Mouse (Mus musculus): ENCODE measurements around the gene Has3. TPM values are rescaled to one million over a fixed set of nuclear protein-coding genes. Genes with fewer than 3 reads are reported as not detected.
A peak's percentile ranks its signal among the peaks of the same experiment; 100 is the strongest.

Has3 gene
- total and polyA plus RNA-seq, 2 experiments from 2014 or later, result 0.11 to 4.6 TPM

GRCm38 (mm10) chr8:106887336-106888189 is 17.5 kb downstream of the Has3 start:
- DNase-seq (ENCODE audit: low spot score), result peak; percentile 89
- H3K27ac ChIP-seq (ENCODE audit: low read depth), result no peak overlapping the region
- 43% methylated on average over 5 of the region's 5 CpGs for WGBS
- no peaks in the 10 kb centered on the region for H3K9me3 ChIP-seq (replicated peaks; ENCODE audit: control insufficient read depth, low read length)
- no peak overlapping the region for H3K9ac ChIP-seq (replicated peaks; ENCODE audit: low read depth, low read length)
- H3K4me3 ChIP-seq (ENCODE audit: low read depth, low read length), result no peak overlapping the region
- H3K4me2 ChIP-seq (ENCODE audit: low read depth, low read length), result no peak overlapping the region
- peaks cover 26% of the 10 kb centered on the region for H3K36me3 ChIP-seq (replicated peaks; ENCODE audit: control insufficient read depth, insufficient read depth, low read length)
- TF ChIP-seq EP300 (IDR thresholded peaks at IDR 0.05; ENCODE audit: low read depth), result no peak
- peak; percentile 91 for TF ChIP-seq CTCF (IDR thresholded peaks at IDR 0.05; ENCODE audit: low read depth)
- ATAC-seq (ENCODE audit: insufficient read depth, low read depth), result peak; percentile 75
- peaks cover 8% of the 10 kb centered on the region; the same call in 1 of the 2 replicates for H3K4me1 ChIP-seq (ENCODE audit: control insufficient read depth, insufficient read depth)
- H3K27me3 ChIP-seq (ENCODE audit: control insufficient read depth, insufficient read depth, low read length), result no peaks in the 10 kb centered on the region

GRCm38 (mm10) chr8:106888803-106889202 is 18.8 kb downstream of the Has3 start:
- ATAC-seq (ENCODE audit: insufficient read depth, low read depth) (no peak), DNase-seq (ENCODE audit: low spot score) (no peak)
- Histone ChIP-seq H3K4me1 (ENCODE audit: control insufficient read depth, insufficient read depth) (peaks cover 8% of the 10 kb centered on the region; the same call in 1 of the 2 replicates), H3K27ac (ENCODE audit: low read depth) (no peak overlapping the region), H3K27me3 (ENCODE audit: control insufficient read depth, insufficient read depth, low read length) (no peaks in the 10 kb centered on the region), H3K4me2 (ENCODE audit: low read depth, low read length) (no peak overlapping the region), H3K9me3 (replicated peaks; ENCODE audit: control insufficient read depth, low read length) (no peaks in the 10 kb centered on the region), H3K9ac (replicated peaks; ENCODE audit: low read depth, low read length) (no peak overlapping the region), H3K4me3 (ENCODE audit: low read depth, low read length) (no peak overlapping the region), H3K36me3 (replicated peaks; ENCODE audit: control insufficient read depth, insufficient read depth, low read length) (peaks cover 16% of the 10 kb centered on the region)
- no peak for TF ChIP-seq EP300 (IDR thresholded peaks at IDR 0.05; ENCODE audit: low read depth)
- TF ChIP-seq CTCF (IDR thresholded peaks at IDR 0.05; ENCODE audit: low read depth), result no peak
- WGBS, result 34% methylated on average over 3 of the region's 3 CpGs

GRCm38 (mm10) chr8:106892210-106892805 is 22.3 kb downstream of the Has3 start:
- WGBS, result under 1% methylated on average over 15 of the region's 15 CpGs
- Histone ChIP-seq H3K4me3 (ENCODE audit: low read depth, low read length) (peak overlapping the region; percentile 85), H3K4me1 (ENCODE audit: control insufficient read depth, insufficient read depth) (peaks cover 13% of the 10 kb centered on the region), H3K27me3 (ENCODE audit: control insufficient read depth, insufficient read depth, low read length) (no peaks in the 10 kb centered on the region), H3K4me2 (ENCODE audit: low read depth, low read length) (peak overlapping the region; percentile 74), H3K36me3 (replicated peaks; ENCODE audit: control insufficient read depth, insufficient read depth, low read length) (peaks cover 24% of the 10 kb centered on the region), H3K27ac (ENCODE audit: low read depth) (peak overlapping the region; percentile 96), H3K9me3 (replicated peaks; ENCODE audit: control insufficient read depth, low read length) (no peaks in the 10 kb centered on the region), H3K9ac (replicated peaks; ENCODE audit: low read depth, low read length) (peak overlapping the region; percentile 89)
- ATAC-seq (ENCODE audit: insufficient read depth, low read depth) (no peak), DNase-seq (ENCODE audit: low spot score) (peak; percentile 63)
- TF ChIP-seq CTCF (IDR thresholded peaks at IDR 0.05; ENCODE audit: low read depth) (no peak), EP300 (IDR thresholded peaks at IDR 0.05; ENCODE audit: low read depth) (no peak)

GRCm38 (mm10) chr8:106892806-106893451 is 22.9 kb downstream of the Has3 start:
- DNase-seq (ENCODE audit: low spot score), result peak; percentile 41
- Histone ChIP-seq H3K9me3 (replicated peaks; ENCODE audit: control insufficient read depth, low read length) (no peaks in the 10 kb centered on the region), H3K27me3 (ENCODE audit: control insufficient read depth, insufficient read depth, low read length) (no peaks in the 10 kb centered on the region), H3K27ac (ENCODE audit: low read depth) (peak overlapping the region; percentile 96), H3K36me3 (replicated peaks; ENCODE audit: control insufficient read depth, insufficient read depth, low read length) (peaks cover 31% of the 10 kb centered on the region), H3K4me2 (ENCODE audit: low read depth, low read length) (peak overlapping the region; percentile 74), H3K4me3 (ENCODE audit: low read depth, low read length) (peak overlapping the region; percentile 85), H3K9ac (replicated peaks; ENCODE audit: low read depth, low read length) (peak overlapping the region; percentile 89), H3K4me1 (ENCODE audit: control insufficient read depth, insufficient read depth) (peaks cover 13% of the 10 kb centered on the region)
- ATAC-seq (ENCODE audit: insufficient read depth, low read depth), result peak; percentile 79
- TF ChIP-seq EP300 (IDR thresholded peaks at IDR 0.05; ENCODE audit: low read depth) (no peak), CTCF (IDR thresholded peaks at IDR 0.05; ENCODE audit: low read depth) (no peak)
- under 1% methylated on average over 49 of the region's 57 CpGs for WGBS

GRCm38 (mm10) chr8:106893481-106894156 is 23.6 kb downstream of the Has3 start, which contains the start of gene Utp4:
Gene Utp4 (plus strand): TSS chr8:106893636.
- TF ChIP-seq EP300 (IDR thresholded peaks at IDR 0.05; ENCODE audit: low read depth), result no peak
- TF ChIP-seq CTCF (IDR thresholded peaks at IDR 0.05; ENCODE audit: low read depth), result no peak
- no peaks in the 10 kb centered on the region for H3K27me3 ChIP-seq (ENCODE audit: control insufficient read depth, insufficient read depth, low read length)
- under 1% methylated on average over 61 of the region's 63 CpGs for WGBS
- H3K4me3 ChIP-seq (ENCODE audit: low read depth, low read length), result peak within 1 kb of the TSS; percentile 85
- H3K4me2 ChIP-seq (ENCODE audit: low read depth, low read length), result peak within 1 kb of the TSS; percentile 74
- peaks cover 38% of the 10 kb centered on the region for H3K36me3 ChIP-seq (replicated peaks; ENCODE audit: control insufficient read depth, insufficient read depth, low read length)
- H3K27ac ChIP-seq (ENCODE audit: low read depth), result peak within 1 kb of the TSS; percentile 96
- peaks cover 13% of the 10 kb centered on the region for H3K4me1 ChIP-seq (ENCODE audit: control insufficient read depth, insufficient read depth)
- DNase-seq (ENCODE audit: low spot score) (peak; percentile 82), ATAC-seq (ENCODE audit: insufficient read depth, low read depth) (peak; percentile 95)
- H3K9me3 ChIP-seq (replicated peaks; ENCODE audit: control insufficient read depth, low read length), result no peaks in the 10 kb centered on the region
- H3K9ac ChIP-seq (replicated peaks; ENCODE audit: low read depth, low read length), result peak within 1 kb of the TSS; percentile 89

Data from heart, postnatal 0 days (tissue).